Mouse (Mus musculus): ENCODE results near the gene Gm14862.

DNA sequence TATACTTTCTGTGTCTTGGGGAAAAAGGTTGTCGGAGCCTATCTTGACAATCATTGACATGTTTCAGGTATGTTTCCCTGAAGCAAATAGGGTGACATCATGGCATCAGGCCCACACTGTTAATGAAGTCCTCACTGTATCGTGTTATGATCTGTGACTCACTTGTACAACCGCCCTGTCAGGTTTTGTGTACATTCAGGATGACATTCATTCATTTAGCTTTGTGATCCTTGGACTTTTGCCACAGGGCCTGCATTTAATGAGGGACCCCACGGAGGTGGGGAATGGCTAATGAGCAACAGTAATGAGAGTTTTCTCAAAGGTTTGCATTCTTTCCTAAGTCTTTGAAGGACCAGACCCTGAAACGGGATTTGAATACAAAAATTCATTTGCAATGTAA is 7.8 kb downstream of the Gm14862 start:
- no peak for TF ChIP-seq USF1 (IDR thresholded peaks at IDR 0.05; ENCODE audit: low read depth)
- TF ChIP-seq CTCF (IDR thresholded peaks at IDR 0.05; ENCODE audit: control insufficient read depth, insufficient read depth, insufficient read length): no peak
- no peak for TF ChIP-seq MAX (IDR thresholded peaks at IDR 0.05)
- no peak for TF ChIP-seq CEBPB (IDR thresholded peaks at IDR 0.05; ENCODE audit: low read depth)
